8 mouse cellular contexts compared by ENCODE assay signal in the genomic region with DNA sequence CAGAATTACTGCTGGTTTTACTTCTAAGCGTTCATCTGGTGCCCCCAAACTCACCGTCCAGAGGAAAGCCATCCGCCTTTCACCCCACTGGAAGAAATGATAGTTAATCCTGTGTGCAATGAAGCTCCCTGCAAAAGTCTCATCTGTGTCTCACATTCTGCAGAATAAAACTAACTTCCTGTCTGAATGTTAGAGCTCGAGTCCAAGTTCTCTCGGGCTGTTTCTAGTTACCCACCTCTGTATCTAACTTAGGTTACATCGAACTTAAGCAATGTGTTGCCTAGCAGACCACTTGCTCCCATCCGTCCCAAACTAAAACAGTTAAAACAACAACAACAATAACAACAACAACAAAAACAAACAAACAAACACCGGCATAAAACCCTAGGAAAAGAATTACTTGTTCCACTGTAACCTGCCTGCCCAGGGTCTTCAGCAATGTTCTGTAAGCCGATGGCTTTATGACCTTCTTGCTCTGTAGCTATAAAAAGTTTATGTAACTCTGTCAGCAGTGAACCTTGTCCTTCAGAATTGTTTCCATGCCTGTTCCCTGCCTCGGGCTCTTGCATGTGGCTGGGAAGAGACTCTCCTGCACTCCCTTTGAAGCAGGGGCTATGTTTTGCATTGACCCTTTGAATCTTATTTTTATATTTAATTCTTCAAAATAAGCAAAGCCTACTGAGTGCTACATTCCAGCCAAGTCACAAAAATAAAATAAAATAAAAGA. TPM values are rescaled to one million over a fixed set of nuclear protein-coding genes. Genes with fewer than 3 reads are reported as not detected.
DNase-seq lines count a peak whose midpoint lies in the region; ATAC-seq and TF ChIP-seq lines count a peak whose summit lies in the region.

No protein-coding gene starts in this region.

- H3K4me1 ChIP-seq in hindbrain, embryonic 14.5 days (replicated peaks; ENCODE audit: control insufficient read depth, insufficient read depth, low read length) = peaks cover 5% of the 10 kb centered on the region
- peaks cover 25% of the 10 kb centered on the region for H3K4me1 ChIP-seq in liver, embryonic 13.5 days (replicated peaks)

- peak overlapping the region; percentile 97 for H3K4me3 ChIP-seq in gastrocnemius, adult 2 months
- peak overlapping the region; percentile 61 for H3K4me3 ChIP-seq in hindbrain, embryonic 14.5 days (replicated peaks; ENCODE audit: low read length)
- peak overlapping the region; percentile 69 for H3K4me3 ChIP-seq in liver, embryonic 13.5 days (replicated peaks)

- in situ Hi-C loops in Patski (cut with MboI; ENCODE audit: low pct_unique_long_range_greater_than_20kb) = no loop called here

- no peak for TF ChIP-seq CTCF in gastrocnemius, adult 2 months (IDR thresholded peaks at IDR 0.05)
- TF ChIP-seq CTCF in Patski (IDR thresholded peaks at IDR 0.05) = no peak

- ATAC-seq in Patski = peak; percentile 23
- ATAC-seq in hindbrain, embryonic 14.5 days (ENCODE audit: low FRiP score) = no peak
- ATAC-seq in liver, embryonic 13.5 days (ENCODE audit: low read depth) = no peak; the same call in 1 of the 2 replicates

- WGBS in hindbrain, embryonic 14.5 days = 68% methylated on average over 10 of the region's 10 CpGs
- 31% methylated on average over 10 of the region's 10 CpGs for WGBS in liver, embryonic 13.5 days (ENCODE audit: insufficient replicate concordance)

- peak overlapping the region; percentile 86 for H3K4me2 ChIP-seq in hindbrain, embryonic 14.5 days (replicated peaks)
- peak overlapping the region; percentile 82 for H3K4me2 ChIP-seq in liver, embryonic 13.5 days

- POLR2A ChIA-PET in Patski (lab: Charles Lee) = no interaction called here

- H3K27ac ChIP-seq in gastrocnemius, adult 2 months = peak overlapping the region; percentile 94
- no peak overlapping the region; the same call in 1 of the 2 replicates for H3K27ac ChIP-seq in hindbrain, embryonic 14.5 days
- H3K27ac ChIP-seq in liver, embryonic 13.5 days = peak overlapping the region; percentile 66

- no peaks in the 10 kb centered on the region for H3K36me3 ChIP-seq in hindbrain, embryonic 14.5 days (replicated peaks; ENCODE audit: control insufficient read depth, insufficient read depth)
- no peaks in the 10 kb centered on the region for H3K36me3 ChIP-seq in liver, embryonic 13.5 days

- peak overlapping the region; percentile 51 for H3K9ac ChIP-seq in hindbrain, embryonic 14.5 days
- H3K9ac ChIP-seq in liver, embryonic 13.5 days = peak overlapping the region; percentile 44; the same call in 1 of the 2 replicates

- no peaks in the 10 kb centered on the region for H3K27me3 ChIP-seq in Patski
- no peaks in the 10 kb centered on the region for H3K27me3 ChIP-seq in hindbrain, embryonic 14.5 days (ENCODE audit: control insufficient read depth, insufficient read depth, low read length)
- H3K27me3 ChIP-seq in liver, embryonic 13.5 days = no peaks in the 10 kb centered on the region

- DNase-seq in gastrocnemius, adult 2 months = no peak
- DNase-seq in gastrocnemius, adult 18-20 months (ENCODE audit: low spot score) = no peak
- DNase-seq in Patski (ENCODE audit: low read depth, low spot score) = no peak
- no peak for DNase-seq in hindbrain, embryonic 14.5 days (ENCODE audit: low spot score)
- DNase-seq in liver, embryonic 13.5 days = no peak
- no peak for DNase-seq in adrenal gland, postnatal 4 days (ENCODE audit: low spot score in 2 of 2)
- no peak for DNase-seq in T-cell, adult 2 months (ENCODE audit: low spot score)
- DNase-seq in thymus, postnatal 14 days = no peak

- intact Hi-C loops in gastrocnemius, adult 2 months (cut with DNase I) = no loop called here

- H3K9me3 ChIP-seq in hindbrain, embryonic 14.5 days (ENCODE audit: control insufficient read depth, low read length) = no peaks in the 10 kb centered on the region
- H3K9me3 ChIP-seq in liver, embryonic 13.5 days (replicated peaks) = no peaks in the 10 kb centered on the region

- CTCF ChIA-PET in Patski (lab: Charles Lee) = interaction anchor here (0.8 to 2.8 kb wide), 3 partner anchors 10 to 23 kb away, joined by 3 to 19 read pairs (median 3); no protein-coding TSS in a partner anchor

RNA-seq across cellular contexts. Expression of a gene that starts 0.6 kb away (rescaled TPM):
- 100 to 1,000 TPM; 138 to 218 TPM for total RNA-seq in gastrocnemius, adult 2 months (2021)
- 100 to 1,000 TPM; 157 to 189 TPM for total RNA-seq in gastrocnemius, adult 18-20 months (2021)
- polyA plus RNA-seq in Patski (2021) = 194 TPM
- 26.6 and 27.6 TPM in 2 replicates for polyA plus RNA-seq in hindbrain, embryonic 14.5 days (2014; fragmentation: Nextera tagmentation; extraction: Ambion mirVana)
- 79.6 and 100 TPM in 2 replicates for polyA plus RNA-seq in liver, embryonic 13.5 days (2015; fragmentation: Nextera tagmentation; extraction: Ambion mirVana)
- 100 to 1,000 TPM; 379 to 452 TPM for total RNA-seq in adrenal gland, postnatal 4 days (2021)

RNA-seq across cellular contexts. Expression of a gene that starts 30.5 kb away (rescaled TPM):
- 10 to 100 TPM; 11.3 to 18.8 TPM for total RNA-seq in gastrocnemius, adult 2 months (2021)
- total RNA-seq in gastrocnemius, adult 18-20 months (2021) = 10 to 100 TPM; 14.8 to 16.5 TPM
- polyA plus RNA-seq in Patski (2021) = 16.9 TPM
- 8.6 and 9.6 TPM in 2 replicates for polyA plus RNA-seq in hindbrain, embryonic 14.5 days (2014; fragmentation: Nextera tagmentation; extraction: Ambion mirVana)
- polyA plus RNA-seq in liver, embryonic 13.5 days (2015; fragmentation: Nextera tagmentation; extraction: Ambion mirVana) = 0.40 and 0.50 TPM in 2 replicates
- total RNA-seq in adrenal gland, postnatal 4 days (2021) = 1 to 10 TPM; 8.7 to 9.5 TPM
